Mouse (Mus musculus) T-cell, adult 66 days (primary cell): Measurements from ENCODE around the gene Dnajc12. TPM values are rescaled to one million over a fixed set of nuclear protein-coding genes. Genes with fewer than 3 reads are reported as not detected.

Source experiments
- total RNA-seq, 2 experiments: library from RNA; stranded (reverse); gene quantifications; 3 replicates in 1 of 2; 4 replicates in 1 of 2; pipeline ENCODE4 v1.2.4; 2023

Dnajc12 gene
- 1 to 10 TPM; 2.6 to 3.8 TPM for total RNA-seq

DNA sequence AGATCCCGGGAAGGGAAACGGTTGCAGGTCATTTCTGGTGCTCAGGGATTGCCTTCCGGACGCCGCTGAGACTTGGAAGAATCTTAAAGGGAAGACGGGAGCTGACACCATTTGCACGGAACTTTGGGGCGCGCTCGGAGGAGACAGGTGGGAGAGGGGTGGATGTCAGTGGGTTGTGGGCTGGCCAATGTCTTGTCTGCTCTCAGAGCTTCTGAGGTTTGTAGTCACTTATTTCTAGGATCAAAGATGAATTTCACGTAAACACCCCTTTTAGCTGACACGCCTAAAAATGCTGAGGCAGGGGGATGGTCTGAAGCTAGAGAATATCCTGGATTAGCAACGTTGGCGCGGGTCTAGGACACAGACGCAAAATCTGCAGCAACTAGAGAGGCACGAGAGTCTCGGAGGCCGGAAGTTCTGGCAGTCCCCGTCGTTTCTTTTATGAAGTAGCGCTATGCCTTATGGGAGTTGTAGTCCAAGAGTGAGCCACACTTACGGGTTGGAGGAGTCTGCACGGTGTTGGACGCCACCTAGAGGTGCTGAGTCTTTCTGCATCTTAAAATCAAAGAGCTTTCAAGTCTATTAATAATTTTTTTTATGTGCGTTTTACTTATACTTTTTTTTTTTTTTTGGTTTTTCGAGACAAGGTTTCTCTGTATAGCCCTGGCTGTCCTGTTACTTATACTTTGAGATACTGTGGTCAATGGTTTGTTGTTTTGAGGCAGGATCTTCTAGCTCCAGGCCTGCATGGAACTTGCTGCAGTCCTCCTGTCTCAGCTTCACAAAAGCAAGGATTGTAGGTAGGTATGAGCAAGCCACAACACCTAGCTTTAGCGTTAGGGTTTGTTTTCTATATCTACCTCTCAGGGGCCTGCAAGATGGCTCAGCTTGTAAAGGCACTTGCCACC, at the start of gene Dnajc12:
TSS of gene Dnajc12 (plus strand) at position 72 of the 908 bp plus-strand sequence.

DNA sequence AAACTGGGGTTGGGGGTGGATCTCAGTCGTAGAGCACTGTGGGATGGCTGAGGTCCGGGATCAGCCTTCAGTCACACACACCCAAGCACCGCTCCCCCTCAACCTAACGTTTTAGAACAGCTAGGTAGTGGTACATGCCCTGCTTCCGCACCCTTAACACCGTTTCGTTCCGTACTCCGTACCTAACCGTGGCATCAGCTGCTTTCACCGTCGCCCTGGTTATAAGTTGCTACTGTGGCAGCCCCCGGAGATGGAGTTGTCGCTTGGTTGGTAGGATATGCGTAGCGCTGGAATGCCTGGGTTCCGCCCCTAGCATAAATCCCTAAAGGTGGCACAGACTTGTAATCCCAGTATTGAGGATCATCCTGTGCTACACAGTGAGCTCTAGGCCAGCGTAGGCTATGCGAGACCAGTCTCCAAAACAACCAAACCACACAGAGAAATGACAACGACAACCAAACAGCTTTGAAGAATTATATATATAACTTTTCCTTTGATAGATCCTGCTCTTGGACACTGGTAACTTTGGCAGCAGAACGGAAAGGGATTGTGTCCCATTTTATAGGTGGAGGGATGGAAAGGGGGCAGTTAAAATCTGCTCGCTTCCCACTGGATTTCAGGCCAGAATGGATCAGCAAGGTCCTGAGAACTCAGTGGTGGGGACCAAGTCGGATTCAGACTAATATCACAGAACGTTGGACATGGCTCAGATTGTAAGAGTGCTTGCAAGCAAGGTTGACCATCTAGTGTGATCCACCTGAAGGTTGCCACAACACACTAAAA, 554 bp upstream of the Dnajc12 start, which contains the start of gene Sirt1:
TSS of gene Sirt1 (minus strand) at position 207 of the 783 bp plus-strand sequence.

DNA sequence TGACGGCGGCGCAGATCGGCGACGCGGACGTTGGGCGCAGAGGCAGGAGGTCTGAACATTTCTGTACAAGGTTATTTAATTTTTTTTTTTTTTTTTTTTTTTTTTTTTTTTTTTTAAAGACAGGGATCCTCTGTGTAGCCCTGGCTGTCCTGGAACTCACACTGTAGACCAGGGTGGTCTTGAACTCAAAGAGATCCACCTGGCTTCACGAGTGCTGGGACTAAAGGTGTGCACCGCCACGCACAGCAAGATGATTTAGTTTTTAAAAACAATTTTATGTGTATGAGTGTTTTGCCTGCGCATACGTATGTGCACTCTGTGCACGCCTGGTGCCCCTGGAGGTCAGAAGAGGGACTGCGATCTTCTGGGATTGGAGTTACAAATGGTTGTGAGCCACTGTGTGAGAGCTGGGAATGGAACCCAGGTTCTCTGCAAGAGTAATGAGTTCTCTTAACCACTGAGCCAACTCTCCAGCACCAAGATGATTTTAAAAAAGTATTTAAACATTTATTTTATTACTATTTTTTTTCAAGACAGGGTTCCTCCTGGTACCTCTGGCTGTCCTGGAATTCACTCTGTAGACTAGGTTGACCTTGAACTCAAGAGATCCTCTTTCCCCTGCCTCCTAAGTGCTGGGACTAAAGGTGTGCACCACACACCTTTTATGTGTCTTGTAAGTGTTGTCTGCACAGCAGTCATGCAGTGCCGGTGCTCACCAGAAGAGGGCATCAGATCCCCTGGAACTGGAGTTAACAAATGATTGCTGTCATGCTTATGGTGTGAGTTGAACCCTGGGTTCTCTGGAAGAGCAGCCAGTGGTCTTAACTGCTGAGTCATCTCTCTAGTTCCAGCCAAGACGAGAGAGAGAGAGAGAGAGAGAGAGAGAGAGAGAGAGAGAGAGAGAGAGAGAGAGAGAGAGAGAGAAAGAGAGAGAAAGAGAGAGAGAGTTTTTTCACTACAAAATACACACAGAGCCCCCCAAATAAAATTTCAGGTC, 39.8 kb downstream of the Dnajc12 start, which contains the start of gene Gm7075:
TSS of gene Gm7075 (minus strand) at position 51 of the 997 bp plus-strand sequence.

DNA sequence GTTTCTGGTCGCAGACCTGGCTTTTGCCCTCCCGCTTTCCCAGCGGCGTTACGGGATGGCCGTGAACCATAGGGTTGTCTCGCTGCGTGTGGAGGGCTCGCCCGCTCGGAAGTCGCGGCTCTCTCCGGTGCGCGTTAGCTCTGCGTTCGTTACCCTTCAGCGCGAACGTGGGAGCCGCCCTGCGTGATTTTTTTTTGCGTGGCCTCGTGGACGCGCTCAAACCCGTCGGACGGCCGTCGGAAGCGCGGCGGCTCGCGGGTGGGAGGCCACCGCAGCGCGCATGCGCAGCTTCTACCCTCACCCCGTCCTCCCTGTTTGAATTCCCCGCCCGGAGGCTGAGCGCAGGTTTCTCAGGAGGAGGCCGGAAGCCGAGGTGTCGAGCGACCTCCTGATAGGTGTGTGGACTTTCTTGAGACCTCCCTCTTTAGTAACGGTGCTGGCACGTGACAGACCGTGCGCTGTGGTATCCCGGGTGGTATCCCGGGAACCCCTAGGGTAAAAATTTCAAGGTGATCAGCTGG, 47.6 kb downstream of the Dnajc12 start, which contains the start of gene Ctnna3:
TSS of gene Ctnna3 (plus strand) at position 314 of the 521 bp plus-strand sequence.

Other genes starting within 250 kb of the Dnajc12 start
- gene Mypn, start 178.5 kb upstream of the Dnajc12 start, total RNA-seq: not detected
- 100 to 1,000 TPM; 146 to 162 TPM for gene Herc4, start 138.6 kb upstream of the Dnajc12 start, total RNA-seq
- 10 to 100 TPM; 42.5 to 63.1 TPM for gene Sirt1, start 739 bp upstream of the Dnajc12 start, total RNA-seq
- not detected for gene Gm7075, start 39.3 kb downstream of the Dnajc12 start, total RNA-seq
- gene Ctnna3, start 47.7 kb downstream of the Dnajc12 start, total RNA-seq: not detected